Mouse (Mus musculus) c-Kit-positive CD71-positive TER-119-positive erythroid progenitor cells, embryonic 14.5 days (primary cell): Measurements from ENCODE around the gene Zfp629.
A peak's percentile ranks its signal among the peaks of the same experiment; 100 is the strongest.

Source experiments
- DNase-seq: peaks from one replicate; pipeline ENCODE4 v3.0.0-alpha.2; 2013; ENCODE audit warnings: low spot score

Zfp629 gene

DNA sequence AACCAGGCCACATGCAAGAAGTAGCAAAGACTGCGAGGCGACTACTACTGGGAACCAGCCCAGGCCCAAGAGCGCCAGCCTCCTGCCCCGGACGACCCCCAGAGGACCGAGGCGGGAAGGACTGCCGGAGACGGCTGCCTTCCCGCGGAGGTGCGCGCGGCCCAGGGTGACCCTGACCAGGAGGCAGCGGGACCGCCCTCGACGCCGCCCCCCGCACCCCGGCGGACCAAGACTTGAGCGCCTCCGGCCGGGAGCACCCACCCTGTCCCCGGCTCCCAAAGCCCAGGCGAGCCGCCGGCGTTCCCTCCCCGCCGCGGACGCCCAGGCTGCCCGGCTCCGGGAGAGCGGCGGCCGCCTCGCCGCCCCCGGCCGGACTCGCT is 1.1 kb downstream of the Zfp629 start:
- no peak for DNase-seq

DNA sequence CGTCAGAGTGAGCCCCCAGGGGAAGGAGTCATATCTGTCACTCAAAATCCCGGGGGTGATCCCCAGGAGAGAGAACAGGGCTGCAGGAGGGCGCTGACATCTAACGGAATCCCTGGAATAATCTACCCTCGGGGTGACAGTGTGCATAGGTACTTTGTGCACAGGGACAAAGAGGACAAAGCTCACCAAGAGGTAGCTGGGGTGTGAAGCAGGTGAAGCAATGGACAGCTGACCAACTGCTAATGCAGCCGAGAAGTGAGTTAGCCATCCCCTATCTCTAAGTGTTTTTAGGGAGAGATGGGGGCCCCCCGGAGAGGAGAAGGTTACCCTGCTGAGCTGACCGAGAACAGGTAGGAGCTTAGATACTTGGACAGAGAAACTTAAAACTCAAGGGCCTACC is 1.5 kb downstream of the Zfp629 start:
- DNase-seq: no peak

DNA sequence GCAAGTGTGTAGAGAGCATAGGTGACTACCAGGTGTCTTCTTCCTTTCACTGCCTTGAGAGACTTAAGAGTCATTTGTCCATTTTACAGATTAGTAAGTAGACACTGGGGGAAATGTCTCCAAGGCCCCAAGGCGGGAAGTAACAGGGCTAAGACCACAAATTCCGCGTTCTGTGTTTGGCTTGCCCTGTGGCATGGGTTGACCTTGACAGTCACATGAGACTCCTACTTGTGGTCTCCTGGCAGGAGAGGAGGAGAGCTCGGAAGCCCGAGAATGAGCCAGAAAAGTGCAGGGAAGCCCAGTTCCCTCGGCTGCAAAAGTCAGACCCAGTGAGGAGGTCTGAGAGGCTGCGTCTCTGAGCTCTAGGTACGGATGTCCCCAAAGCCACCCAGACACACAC is 2.1 kb downstream of the Zfp629 start:
- no peak for DNase-seq

DNA sequence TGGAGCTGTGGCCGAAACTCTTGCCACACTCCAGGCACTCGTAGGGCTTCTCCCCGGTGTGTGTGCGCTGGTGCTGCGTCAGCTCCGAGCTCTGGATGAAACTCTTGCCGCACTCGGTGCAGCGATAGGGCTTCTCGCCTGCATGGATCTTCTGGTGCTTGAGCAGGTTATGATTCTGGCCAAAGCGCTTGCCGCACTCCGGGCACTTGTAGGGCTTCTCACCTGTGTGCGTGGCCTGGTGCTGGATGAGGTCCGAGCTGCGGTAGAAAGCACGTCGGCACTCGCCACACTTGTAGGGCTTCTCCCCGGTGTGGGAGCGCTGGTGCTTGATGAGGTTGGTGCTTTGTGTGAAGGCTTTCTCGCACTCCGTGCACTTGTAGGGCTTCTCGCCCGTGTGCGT is 4.0 kb downstream of the Zfp629 start:
- no peak for DNase-seq

DNA sequence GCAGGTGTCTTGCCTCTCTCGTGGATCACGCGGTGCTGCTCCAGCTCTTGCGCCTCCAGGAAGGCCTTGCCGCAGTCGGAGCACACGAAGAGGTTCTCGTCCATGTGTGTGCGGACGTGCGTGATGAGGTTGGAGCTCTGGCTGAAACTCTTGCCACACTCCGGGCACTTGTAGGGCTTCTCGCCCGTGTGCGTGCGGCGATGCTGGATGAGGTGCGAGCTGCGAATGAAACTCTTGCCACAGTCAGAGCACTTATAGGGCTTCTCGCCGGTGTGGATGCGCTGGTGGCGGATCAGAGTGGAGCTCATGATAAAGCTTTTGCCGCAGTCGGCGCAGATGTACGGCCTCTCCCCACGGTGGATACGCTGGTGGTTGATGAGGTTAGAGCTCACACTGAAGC is 4.6 kb downstream of the Zfp629 start:
- DNase-seq: no peak

DNA sequence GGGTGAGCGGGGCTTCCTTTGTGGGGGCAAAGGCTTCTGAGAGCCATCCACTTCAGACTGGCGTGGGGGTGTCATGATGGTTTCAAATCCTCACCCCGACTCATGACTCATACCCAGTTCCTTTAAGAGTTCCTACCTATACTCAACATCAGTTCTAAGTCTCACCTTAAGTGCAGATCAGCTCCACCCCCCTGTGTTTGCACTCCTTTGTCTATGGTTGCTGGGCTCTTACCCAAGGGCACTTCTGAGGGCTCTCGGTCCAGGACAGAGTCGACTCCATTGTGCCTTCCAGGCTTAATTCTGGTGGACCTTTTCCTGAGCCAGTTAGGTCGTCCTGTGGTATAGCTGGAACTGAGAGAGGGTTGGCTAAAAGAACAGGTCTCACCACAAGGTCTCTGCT is 8.4 kb downstream of the Zfp629 start:
- no peak for DNase-seq

DNA sequence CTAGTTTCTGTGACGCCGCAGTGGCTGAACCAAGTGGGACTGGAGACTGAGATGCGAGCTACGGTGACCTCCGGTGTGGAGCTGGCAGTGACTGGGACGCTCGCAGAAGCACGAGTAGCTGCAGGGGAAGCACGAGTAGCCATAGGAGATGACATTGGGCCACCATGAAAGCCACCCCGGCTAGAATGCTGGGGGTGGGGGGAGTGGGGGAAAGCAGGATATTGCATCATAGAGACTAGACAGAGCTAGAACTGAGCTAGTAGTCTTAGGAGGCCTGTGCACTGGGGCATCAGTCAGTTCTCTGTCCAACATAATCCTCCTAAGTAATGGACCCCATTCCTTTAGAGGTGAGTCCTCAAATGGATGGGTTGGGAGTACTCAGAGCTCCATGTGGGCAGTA is 11.3 kb downstream of the Zfp629 start:
- no peak for DNase-seq

DNA sequence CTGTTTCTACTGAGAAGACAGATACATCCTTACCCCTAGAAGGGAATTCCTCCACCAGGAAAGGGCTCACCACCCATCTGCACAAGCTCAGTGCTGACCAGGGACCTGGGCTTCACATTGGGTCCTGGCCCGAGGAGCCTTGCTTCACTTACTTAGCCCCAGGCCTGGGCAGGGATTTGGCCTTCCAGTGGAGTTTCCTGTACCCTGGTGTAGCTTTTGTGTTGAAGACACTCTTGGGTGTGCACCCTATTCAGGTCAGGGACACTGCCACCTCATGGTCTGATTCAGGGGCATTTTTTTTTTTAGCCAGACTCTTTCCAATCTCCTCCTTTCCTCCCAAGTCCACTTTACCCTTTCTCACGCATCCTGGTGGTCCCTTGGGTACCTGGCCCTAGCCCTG is 12.7 kb downstream of the Zfp629 start:
- no peak for DNase-seq

DNA sequence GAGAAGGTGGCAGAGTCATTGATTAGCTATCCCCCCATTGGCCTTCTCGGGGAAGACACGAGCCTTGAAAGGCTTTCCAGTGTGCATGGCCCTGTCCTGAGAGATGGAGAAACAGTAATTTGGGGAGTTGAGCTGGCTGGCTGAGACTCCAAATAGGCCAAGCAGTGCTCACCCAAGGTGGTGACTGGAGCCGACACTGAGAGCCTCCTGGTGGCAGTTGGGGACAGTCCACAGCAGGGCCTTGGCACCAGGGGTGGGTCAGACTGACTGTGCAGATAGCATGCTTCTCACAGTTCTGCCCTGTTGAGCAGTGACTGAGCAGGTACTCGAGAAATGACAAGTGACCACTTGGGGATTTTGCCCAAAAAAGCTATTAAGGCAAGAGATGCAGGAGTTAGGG is 13.9 kb downstream of the Zfp629 start:
- no peak for DNase-seq

DNA sequence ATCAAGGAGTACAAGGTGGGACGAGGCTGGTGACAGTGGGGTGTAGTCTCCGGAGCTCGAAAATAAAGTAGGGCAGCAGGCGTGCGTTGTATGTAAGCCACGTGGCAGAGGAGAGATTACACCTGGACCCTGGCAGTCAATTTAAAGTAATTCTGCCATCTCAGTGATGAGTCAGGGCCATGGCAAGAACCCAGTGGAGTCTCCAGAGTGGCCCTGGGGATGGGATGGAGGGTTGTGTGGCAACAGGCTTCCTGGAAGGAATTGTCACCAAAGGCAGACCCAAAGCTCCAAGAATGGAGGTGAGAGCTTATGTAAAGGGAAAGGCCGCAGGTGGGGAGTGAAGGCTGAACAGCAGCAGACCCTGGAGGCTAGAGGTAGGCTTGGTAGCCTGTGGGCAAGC is 15.0 kb downstream of the Zfp629 start:
- DNase-seq: no peak

DNA sequence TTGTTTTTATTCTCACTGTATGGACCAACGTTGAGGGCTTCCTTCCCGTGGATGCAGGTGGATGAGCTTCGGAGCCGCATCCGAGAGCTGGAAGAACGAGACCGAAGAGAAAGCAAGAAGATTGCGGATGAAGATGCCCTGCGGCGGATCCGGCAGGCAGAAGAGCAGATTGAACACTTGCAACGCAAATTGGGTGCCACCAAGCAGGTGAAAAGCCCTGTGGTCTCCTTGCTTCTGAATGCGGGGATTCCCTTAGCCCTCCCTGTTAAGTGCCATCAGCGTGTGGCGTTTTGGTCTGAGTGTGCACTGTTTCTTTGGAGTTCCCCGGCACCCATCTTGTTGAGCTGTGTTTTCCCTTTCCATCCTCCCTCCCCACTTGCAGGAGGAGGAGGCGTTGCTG is 18.9 kb downstream of the Zfp629 start:
- DNase-seq: no peak

DNA sequence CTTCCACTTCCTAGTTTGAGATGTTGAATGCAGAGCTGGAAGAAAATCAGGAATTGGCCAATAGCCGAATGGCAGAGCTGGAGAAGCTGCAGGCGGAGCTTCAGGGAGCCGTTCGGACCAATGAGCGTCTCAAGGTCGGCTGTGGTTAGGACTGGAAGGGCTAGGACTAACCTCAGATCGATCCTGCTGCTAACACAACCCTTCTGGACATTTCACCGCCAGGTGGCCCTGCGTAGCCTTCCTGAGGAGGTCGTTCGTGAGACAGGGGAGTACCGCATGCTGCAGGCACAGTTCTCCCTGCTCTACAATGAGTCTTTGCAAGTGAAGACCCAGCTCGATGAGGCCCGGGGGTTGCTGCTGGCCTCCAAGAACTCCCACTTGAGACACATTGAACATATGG is 23.0 kb downstream of the Zfp629 start:
- no peak for DNase-seq

DNA sequence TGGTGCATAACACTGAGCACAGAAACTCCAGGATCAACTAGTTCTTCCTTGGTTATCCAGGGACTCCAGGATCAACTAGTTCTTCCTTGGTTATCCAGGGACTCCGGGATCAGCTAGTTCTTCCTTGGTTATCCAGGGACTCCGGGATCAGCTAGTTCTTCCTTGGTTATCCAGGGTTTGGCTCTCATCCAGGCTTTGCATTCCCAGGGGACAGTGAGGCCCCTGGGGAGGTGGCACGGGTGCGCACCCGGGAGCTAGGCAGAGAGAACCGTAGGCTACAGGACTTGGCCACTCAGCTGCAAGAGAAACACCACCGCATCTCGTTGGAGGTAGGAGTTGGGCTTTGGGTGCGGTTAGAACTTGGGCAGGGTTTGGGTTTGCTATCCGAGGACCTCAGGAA is 24.5 kb downstream of the Zfp629 start:
- no peak for DNase-seq

DNA sequence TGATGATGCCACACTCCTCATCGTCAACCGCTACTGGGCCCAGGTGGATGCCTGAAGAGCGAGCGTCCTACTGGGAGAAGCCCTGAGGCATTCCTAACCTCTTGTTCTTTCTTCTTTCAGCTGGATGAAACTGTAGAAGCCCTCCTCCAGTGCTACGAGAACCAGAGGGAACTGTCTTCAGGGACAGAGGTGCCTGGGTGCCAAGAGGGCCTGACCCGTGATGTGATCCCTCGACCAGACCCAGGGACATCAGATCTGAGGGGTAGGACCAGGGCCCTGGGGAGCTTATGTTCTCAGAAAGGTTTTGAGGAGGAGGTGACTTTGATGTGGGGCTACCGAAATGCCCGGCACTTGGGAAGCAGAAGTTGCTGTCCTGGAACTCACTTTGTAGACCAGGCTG is 26.0 kb downstream of the Zfp629 start:
- DNase-seq: no peak

DNA sequence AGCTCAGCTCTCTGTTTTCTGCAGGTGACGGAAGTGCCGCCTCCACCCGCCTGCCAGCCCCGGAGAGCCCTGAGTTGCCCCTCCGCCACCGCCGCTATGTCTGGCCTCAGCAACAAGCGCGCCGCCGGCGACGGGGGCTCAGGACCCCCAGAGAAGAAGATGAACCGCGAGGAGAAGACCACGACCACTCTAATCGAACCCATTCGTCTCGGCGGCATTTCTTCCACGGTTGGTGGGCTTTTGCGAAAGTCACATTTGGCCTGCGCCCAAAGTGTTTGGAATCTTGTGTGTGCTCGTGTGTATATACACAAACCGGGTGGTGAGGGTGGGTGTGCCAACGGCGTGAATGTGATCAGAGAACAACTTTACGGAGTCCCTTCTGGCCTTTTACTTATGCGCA is 26.7 kb downstream of the Zfp629 start:
- no peak for DNase-seq

DNA sequence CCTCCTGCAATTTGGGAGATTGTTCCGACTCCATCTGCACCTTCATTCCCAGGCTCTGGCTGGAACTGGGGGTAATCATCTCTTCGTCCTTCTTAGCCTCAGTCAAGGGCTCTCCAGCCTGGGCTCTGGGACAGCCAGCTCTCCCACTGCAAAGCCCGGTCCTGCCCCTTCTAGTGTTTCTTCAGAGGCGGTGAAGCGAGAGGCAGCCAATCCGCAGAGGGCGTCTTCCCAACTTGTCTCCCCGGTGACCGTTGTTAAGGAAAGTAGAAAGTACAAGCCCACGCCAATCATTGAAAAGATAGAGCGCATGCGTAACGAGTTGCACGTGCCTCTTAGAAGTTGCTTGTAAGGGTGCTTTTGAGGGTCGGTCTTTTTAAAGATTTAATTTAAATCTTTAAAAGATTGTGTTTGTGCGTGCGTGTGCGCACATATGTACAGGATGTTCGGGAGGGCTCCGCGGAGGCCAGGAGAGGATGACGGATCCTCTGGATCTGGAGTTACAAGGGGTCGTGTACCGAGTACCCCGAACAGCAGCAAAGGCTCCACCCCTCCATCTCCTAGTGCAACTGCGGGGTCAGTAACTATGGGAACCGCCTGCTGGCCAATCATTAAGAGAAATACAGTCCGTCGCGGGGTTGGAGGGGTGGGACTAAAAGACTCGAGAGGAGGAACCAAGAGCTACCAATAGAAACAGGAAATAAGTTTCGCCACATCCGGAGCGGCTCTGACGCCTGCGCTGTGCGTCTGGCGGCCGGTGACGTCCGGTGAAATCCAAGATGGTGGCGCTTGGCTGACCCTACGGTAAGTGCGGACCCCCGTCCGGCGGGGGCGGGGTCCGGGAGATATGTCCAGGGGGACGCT is 27.4 kb downstream of the Zfp629 start, which contains the start of the genes Ccdc189 and Rnf40:
TSS of gene Ccdc189 (minus strand) at position 585 of the 861 bp plus-strand sequence.
TSS of gene Rnf40 (plus strand) at position 757 of the 861 bp plus-strand sequence.
- DNase-seq: peak; percentile 97

DNA sequence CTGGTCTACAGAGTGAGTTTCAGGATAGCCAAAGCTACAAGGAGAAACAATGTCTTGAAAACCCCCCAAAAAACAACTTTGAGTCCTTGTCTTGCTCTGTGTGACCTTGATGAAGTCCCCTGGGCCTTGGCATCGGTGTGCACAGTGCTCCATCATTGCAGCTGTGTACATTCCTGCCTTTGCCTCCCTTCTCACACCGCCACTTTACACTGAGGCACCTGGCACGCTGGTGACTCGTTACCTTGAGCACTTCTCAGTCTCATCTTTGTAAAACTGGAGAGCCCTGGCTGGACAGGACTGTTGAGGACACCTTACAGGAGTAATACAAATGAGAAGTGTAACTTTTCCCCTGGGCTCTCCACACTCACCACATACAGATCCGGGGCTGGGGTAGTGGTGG is 28.4 kb downstream of the Zfp629 start:
- DNase-seq: no peak

DNA sequence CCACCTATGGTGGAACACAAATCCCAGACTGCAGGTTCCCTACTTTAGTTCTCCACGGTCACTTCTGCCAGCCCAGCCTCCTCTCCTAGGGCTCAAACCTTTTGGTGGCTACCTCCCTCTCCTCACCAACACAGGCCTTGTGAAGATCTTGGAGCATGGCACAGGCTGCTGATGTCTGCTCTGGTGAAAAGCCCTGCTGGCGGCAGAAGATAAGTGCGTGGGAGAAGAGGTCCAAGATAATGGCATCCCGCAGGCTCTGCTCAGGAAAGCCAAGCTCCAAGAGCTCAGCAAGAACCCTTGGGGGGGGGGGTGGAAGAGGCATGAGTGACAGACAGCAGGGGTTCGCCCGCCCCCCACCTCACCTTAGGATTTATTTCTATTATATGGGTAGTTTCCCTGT is 29.4 kb downstream of the Zfp629 start:
- peak; percentile 78 for DNase-seq

DNA sequence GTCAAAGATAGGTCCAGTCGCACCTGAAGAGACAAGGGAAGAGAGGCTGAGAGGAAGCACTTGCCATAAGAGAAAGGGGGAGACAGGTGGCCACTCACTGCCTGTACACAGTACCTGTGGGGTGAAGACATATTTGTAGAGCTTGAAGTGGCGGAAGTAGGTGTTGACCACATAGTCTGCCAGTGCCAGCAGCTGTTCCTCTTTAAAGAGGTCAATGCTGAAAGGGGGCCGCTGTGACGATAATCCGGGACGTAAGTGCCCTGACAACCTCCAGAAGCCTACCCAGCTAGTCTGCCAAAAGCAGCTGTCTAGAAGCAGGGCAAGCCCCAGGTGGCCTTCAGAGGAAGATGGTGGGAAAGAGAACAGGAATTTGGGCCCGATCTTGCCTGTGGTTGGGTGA is 30.6 kb downstream of the Zfp629 start:
- no peak for DNase-seq

DNA sequence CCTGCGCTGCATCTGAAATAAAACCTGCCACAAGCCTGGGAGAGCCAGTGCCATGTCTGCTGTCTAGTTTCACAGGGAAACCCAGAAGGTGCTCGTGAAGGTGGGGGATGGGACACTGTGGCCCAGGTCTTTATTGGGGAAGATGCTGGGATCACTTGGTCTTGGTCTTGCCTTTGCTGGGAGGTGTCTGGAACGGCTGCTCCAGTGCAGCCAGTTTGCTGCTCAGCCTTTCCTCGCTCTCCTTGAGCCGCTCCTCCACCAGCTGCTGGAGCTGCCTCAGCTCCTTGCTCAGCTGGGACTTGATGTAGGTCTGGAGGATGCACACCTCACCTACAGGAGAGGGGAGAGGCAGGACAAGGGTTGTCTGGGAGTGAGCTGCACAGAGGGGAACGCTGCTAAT is 32.3 kb downstream of the Zfp629 start:
- DNase-seq: no peak

DNA sequence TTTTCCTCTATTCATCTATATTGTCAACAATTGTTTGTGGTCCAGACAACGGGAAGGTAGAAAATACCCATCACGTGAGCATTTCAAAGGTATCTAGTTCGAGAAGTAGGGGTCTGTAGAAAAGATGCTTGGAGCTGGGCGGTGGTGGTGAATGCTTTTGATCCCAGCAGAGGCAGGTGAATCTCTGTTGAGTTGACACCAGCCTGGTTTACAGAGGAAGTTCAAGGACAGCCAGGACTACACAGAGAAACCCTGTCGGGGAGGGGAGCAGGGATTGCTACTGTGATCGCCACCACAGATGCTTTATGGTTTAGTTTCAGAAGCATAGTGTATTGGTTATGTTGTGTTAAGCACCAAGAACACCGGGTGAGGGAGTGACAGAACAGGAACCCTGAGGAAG is 41.5 kb downstream of the Zfp629 start:
- no peak for DNase-seq

DNA sequence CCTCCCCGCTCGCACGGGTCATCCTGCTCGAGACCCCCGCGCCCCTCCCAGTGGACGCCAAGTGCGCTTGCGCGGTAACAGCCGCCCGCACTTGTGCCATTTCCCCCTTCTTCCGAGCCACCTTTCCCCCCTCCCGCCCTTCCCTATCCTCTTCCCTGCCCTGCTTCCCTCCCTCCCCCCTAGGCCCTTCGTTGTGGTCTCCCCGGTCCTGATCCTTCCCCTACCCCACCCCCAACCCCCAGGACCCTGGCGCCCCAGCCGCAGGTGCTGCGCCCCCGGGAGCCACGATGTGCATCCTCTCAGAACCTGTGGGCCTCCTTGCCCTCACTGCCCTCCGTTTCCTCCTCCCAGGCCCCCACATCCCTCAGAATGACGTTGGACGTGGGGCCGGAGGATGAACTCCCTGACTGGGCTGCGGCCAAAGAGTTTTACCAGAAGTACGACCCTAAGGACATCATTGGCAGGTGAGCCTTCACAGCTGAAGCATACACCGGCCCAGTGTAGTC is 42.0 kb downstream of the Zfp629 start:
- DNase-seq: no peak

DNA sequence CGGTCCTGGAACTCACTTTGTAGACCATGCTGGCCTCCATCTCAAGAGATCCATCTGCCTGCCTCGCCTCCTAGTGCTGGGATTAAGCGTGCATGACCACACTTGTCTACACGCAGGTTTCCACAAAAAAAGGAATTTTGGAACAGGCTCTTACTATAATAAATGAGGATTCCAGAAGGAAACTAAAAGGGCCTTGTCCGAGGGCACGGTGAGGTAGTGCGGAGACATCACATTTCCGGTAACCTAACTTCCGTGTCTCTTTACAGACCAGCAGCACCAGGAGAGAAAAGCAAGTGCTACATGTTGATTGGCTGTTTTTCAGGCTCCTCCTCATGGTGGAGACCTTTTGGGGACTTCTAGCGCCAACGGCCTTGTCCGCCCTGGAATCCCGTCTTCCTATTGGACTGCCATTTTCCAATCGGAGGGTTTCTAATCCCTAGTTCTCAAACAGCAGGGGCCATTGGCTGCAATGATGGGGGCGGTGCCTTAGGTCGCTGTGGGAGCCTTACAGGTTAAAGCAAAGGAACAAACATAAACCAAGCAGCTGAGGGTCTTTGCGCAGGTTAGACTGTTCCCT is 42.6 kb downstream of the Zfp629 start, which contains the start of gene Phkg2:
TSS of gene Phkg2 (plus strand) at position 446 of the 577 bp plus-strand sequence.
- DNase-seq: peak; percentile 96
